Mouse (Mus musculus) fat pad, adult 2 months (tissue): ENCODE data around the gene Mindy3.

Experiments used
- DNase-seq: peaks from one replicate; pipeline ENCODE4 v3.0.0-alpha.2; 2011; ENCODE audit warnings: low read depth, low spot score; ENCODE audit errors: extremely low read depth

Mindy3 gene

GRCm38 (mm10) chr2:12372883-12373282, 46.4 kb downstream of the Mindy3 start:
- no peak for DNase-seq

- DNase-seq: no peak
These were observed 47.9 kb downstream of the Mindy3 start for GRCm38 (mm10) chr2:12371401-12371800.

GRCm38 (mm10) chr2:12368451-12368850, 50.8 kb downstream of the Mindy3 start:
- DNase-seq: no peak

- DNase-seq: no peak
These were observed 51.3 kb downstream of the Mindy3 start for GRCm38 (mm10) chr2:12368016-12368415.

GRCm38 (mm10) chr2:12361310-12361709, 58.0 kb downstream of the Mindy3 start:
- no peak for DNase-seq

GRCm38 (mm10) chr2:12354837-12355236, 64.4 kb downstream of the Mindy3 start:
- DNase-seq: no peak

- no peak for DNase-seq
These were observed 70.4 kb downstream of the Mindy3 start for GRCm38 (mm10) chr2:12348914-12349313.

- DNase-seq: no peak
These were observed 87.3 kb downstream of the Mindy3 start for GRCm38 (mm10) chr2:12331962-12332361.

- no peak for DNase-seq
These were observed 89.7 kb downstream of the Mindy3 start for GRCm38 (mm10) chr2:12329620-12330019.

- DNase-seq: no peak
These were observed 90.2 kb downstream of the Mindy3 start for GRCm38 (mm10) chr2:12329068-12329407.

- DNase-seq: no peak
These were observed 90.8 kb downstream of the Mindy3 start for GRCm38 (mm10) chr2:12328355-12329067.

- no peak for DNase-seq
These were observed 91.4 kb downstream of the Mindy3 start for GRCm38 (mm10) chr2:12327691-12328354.

- no peak for DNase-seq
These were observed 92.1 kb downstream of the Mindy3 start for GRCm38 (mm10) chr2:12327216-12327615.

GRCm38 (mm10) chr2:12325868-12326267, 93.4 kb downstream of the Mindy3 start:
- DNase-seq: no peak

- no peak for DNase-seq
These were observed 93.9 kb downstream of the Mindy3 start for GRCm38 (mm10) chr2:12325417-12325816.

- DNase-seq: no peak
These were observed 98.4 kb downstream of the Mindy3 start for GRCm38 (mm10) chr2:12320914-12321313.

GRCm38 (mm10) chr2:12318715-12319114, 100.6 kb downstream of the Mindy3 start:
- DNase-seq: no peak

GRCm38 (mm10) chr2:12318036-12318435, 101.2 kb downstream of the Mindy3 start:
- no peak for DNase-seq

- DNase-seq: no peak
These were observed 101.9 kb downstream of the Mindy3 start for GRCm38 (mm10) chr2:12317343-12317742.

GRCm38 (mm10) chr2:12316361-12316760, 102.9 kb downstream of the Mindy3 start:
- DNase-seq: no peak

GRCm38 (mm10) chr2:12314028-12314427, 105.2 kb downstream of the Mindy3 start:
- no peak for DNase-seq

- no peak for DNase-seq
These were observed 110.8 kb downstream of the Mindy3 start for GRCm38 (mm10) chr2:12308466-12308865.

GRCm38 (mm10) chr2:12307311-12307710, 112.0 kb downstream of the Mindy3 start:
- no peak for DNase-seq
